Mouse (Mus musculus): ENCODE measurements around the gene Rgs9. TPM values are rescaled to one million over a fixed set of nuclear protein-coding genes. Genes with fewer than 3 reads are reported as not detected.

Gene Rgs9
- polyA plus RNA-seq, 1 experiment, result 1.2 TPM

GRCm38 (mm10) chr11:109217827-109218536 is 79.9 kb downstream of the Rgs9 start:
- Histone ChIP-seq H3K36me3 (ENCODE audit: control insufficient read depth, insufficient read depth, low read length) (no peaks in the 10 kb centered on the region), H3K27ac (ENCODE audit: control insufficient read depth, insufficient read depth, low read length) (no peak overlapping the region), H3K27me3 (ENCODE audit: control insufficient read depth, insufficient read depth, low read length) (no peaks in the 10 kb centered on the region), H3K4me1 (replicated peaks; ENCODE audit: control insufficient read depth, insufficient read depth, low read length) (no peaks in the 10 kb centered on the region; the same call in 1 of the 2 replicates), H3K4me3 (ENCODE audit: control insufficient read depth, insufficient read depth, low read length) (no peak overlapping the region)
- no peak for DNase-seq
- TF ChIP-seq CTCF (IDR thresholded peaks at IDR 0.05; ENCODE audit: borderline replicate concordance, control insufficient read depth, extremely low read depth, insufficient read depth, low read length, poor library complexity) (no peak), POLR2A (IDR thresholded peaks at IDR 0.05; ENCODE audit: control insufficient read depth, extremely low read depth, insufficient read depth, low read length, poor library complexity) (no peak)
- WGBS, result 81% methylated on average over 12 of the region's 12 CpGs

DNA sequence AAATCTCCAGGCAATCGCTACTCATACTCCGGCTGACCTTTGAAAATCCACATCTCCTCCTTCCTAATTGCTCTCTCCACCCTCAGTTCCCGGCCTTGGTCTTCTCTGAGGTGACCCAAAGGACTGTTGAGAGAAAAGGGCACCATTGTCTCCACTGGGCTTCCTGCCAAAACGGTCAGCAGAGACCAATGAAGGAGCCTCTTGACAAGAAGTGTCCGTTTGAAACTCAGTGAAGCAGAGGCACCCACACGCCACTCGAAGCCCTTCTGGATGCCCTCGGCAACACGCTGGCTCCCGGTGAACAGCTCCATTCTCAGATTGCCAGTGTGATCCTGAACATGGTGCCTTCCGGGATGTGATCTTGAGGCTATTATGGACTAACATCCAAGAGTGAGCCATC is 87.2 kb downstream of the Rgs9 start:
- Histone ChIP-seq H3K27me3 (ENCODE audit: control insufficient read depth, insufficient read depth, low read length) (no peaks in the 10 kb centered on the region), H3K4me1 (replicated peaks; ENCODE audit: control insufficient read depth, insufficient read depth, low read length) (no peaks in the 10 kb centered on the region), H3K36me3 (ENCODE audit: control insufficient read depth, insufficient read depth, low read length) (no peaks in the 10 kb centered on the region), H3K27ac (ENCODE audit: control insufficient read depth, insufficient read depth, low read length) (no peak overlapping the region), H3K4me3 (ENCODE audit: control insufficient read depth, insufficient read depth, low read length) (no peak overlapping the region)
- 79% methylated on average over 11 of the region's 11 CpGs for WGBS
- DNase-seq, result no peak
- no peak for TF ChIP-seq CTCF (IDR thresholded peaks at IDR 0.05; ENCODE audit: borderline replicate concordance, control insufficient read depth, extremely low read depth, insufficient read depth, low read length, poor library complexity)
- no peak for TF ChIP-seq POLR2A (IDR thresholded peaks at IDR 0.05; ENCODE audit: control insufficient read depth, extremely low read depth, insufficient read depth, low read length, poor library complexity)

DNA sequence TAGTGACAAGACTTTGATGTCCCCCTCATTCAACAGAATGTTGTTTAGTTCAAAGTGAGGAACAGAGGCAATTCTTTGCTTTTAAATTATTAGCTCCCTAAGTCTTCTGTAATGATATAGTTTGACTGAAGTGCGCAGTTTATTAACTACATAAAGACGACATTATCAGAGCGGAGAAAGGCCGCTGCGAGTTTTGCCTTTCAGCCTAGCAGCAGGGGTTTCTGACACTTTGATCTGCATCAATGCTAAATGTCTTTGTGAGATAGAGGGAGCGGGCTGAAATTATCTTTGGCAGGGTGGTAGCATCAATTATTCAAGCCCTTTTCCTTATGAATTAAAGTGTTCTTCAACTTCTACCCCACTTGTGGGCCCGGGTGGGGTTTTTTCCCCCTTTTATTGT is 87.6 kb downstream of the Rgs9 start:
- TF ChIP-seq CTCF (IDR thresholded peaks at IDR 0.05; ENCODE audit: borderline replicate concordance, control insufficient read depth, extremely low read depth, insufficient read depth, low read length, poor library complexity) (no peak), POLR2A (IDR thresholded peaks at IDR 0.05; ENCODE audit: control insufficient read depth, extremely low read depth, insufficient read depth, low read length, poor library complexity) (no peak)
- H3K27me3 ChIP-seq (ENCODE audit: control insufficient read depth, insufficient read depth, low read length), result no peaks in the 10 kb centered on the region
- no peak overlapping the region for H3K4me3 ChIP-seq (ENCODE audit: control insufficient read depth, insufficient read depth, low read length)
- H3K36me3 ChIP-seq (ENCODE audit: control insufficient read depth, insufficient read depth, low read length), result no peaks in the 10 kb centered on the region
- no peaks in the 10 kb centered on the region for H3K4me1 ChIP-seq (replicated peaks; ENCODE audit: control insufficient read depth, insufficient read depth, low read length)
- DNase-seq, result no peak
- WGBS, result 87% methylated on average over 7 of the region's 7 CpGs
- H3K27ac ChIP-seq (ENCODE audit: control insufficient read depth, insufficient read depth, low read length), result no peak overlapping the region

- TF ChIP-seq POLR2A (IDR thresholded peaks at IDR 0.05; ENCODE audit: control insufficient read depth, extremely low read depth, insufficient read depth, low read length, poor library complexity), result no peak
- no peak for TF ChIP-seq CTCF (IDR thresholded peaks at IDR 0.05; ENCODE audit: borderline replicate concordance, control insufficient read depth, extremely low read depth, insufficient read depth, low read length, poor library complexity)
- 75% methylated on average over 13 of the region's 13 CpGs for WGBS
- H3K4me1 ChIP-seq (replicated peaks; ENCODE audit: control insufficient read depth, insufficient read depth, low read length), result no peaks in the 10 kb centered on the region
These were observed 91.2 kb downstream of the Rgs9 start for GRCm38 (mm10) chr11:109206732-109207131.

GRCm38 (mm10) chr11:109206028-109206427 is 91.9 kb downstream of the Rgs9 start:
- no peaks in the 10 kb centered on the region for H3K36me3 ChIP-seq (ENCODE audit: control insufficient read depth, insufficient read depth, low read length)
- no peak overlapping the region for H3K27ac ChIP-seq (ENCODE audit: control insufficient read depth, insufficient read depth, low read length)
- H3K4me3 ChIP-seq (ENCODE audit: control insufficient read depth, insufficient read depth, low read length), result no peak overlapping the region
- H3K27me3 ChIP-seq (ENCODE audit: control insufficient read depth, insufficient read depth, low read length), result no peaks in the 10 kb centered on the region
- 85% methylated on average over 1 of the region's 1 CpGs for WGBS
- no peaks in the 10 kb centered on the region for H3K4me1 ChIP-seq (replicated peaks; ENCODE audit: control insufficient read depth, insufficient read depth, low read length)
- TF ChIP-seq CTCF (IDR thresholded peaks at IDR 0.05; ENCODE audit: borderline replicate concordance, control insufficient read depth, extremely low read depth, insufficient read depth, low read length, poor library complexity) (no peak), POLR2A (IDR thresholded peaks at IDR 0.05; ENCODE audit: control insufficient read depth, extremely low read depth, insufficient read depth, low read length, poor library complexity) (no peak)
- no peak for DNase-seq

More at GRCm38 (mm10) chr11:109206732-109207131, 91.2 kb downstream of the Rgs9 start:
- Histone ChIP-seq H3K27ac (ENCODE audit: control insufficient read depth, insufficient read depth, low read length) (no peak overlapping the region), H3K27me3 (ENCODE audit: control insufficient read depth, insufficient read depth, low read length) (no peaks in the 10 kb centered on the region), H3K36me3 (ENCODE audit: control insufficient read depth, insufficient read depth, low read length) (no peaks in the 10 kb centered on the region), H3K4me3 (ENCODE audit: control insufficient read depth, insufficient read depth, low read length) (no peak overlapping the region)
- DNase-seq, result no peak

DNA sequence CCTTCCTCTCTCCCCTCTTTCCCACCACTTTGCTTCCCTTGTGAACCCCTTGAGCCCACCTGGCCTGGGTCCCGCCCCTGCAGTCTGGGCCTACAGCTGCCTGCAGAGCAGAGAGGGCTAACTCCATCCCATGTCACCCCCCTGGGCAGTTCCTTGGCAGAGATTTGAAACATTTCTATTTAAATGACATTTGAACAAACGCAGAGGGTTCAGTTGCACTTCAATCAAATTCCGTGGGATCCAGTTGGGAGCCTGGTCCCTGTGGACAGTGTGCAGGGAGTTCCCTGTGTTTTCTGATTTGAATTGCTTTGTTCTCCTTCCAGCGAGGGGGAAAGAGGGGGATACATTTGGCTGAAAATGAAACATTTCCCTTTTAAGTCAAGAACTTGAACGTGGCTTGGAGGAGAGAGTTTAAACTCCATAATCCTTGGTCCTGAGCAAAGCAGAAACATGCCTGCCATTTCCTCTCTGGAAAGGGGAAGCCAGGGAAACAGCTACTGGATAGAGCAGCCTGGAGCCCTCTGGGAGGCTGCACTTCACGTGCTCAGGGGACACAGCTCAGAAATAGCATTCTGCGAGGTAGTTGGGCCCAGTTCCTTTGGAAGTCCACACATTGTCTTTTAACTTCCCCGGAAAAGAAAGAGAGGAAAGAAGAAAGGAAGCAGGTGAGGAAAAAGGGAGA is 98.2 kb downstream of the Rgs9 start:
- TF ChIP-seq CTCF (IDR thresholded peaks at IDR 0.05; ENCODE audit: borderline replicate concordance, control insufficient read depth, extremely low read depth, insufficient read depth, low read length, poor library complexity) (no peak), POLR2A (IDR thresholded peaks at IDR 0.05; ENCODE audit: control insufficient read depth, extremely low read depth, insufficient read depth, low read length, poor library complexity) (no peak)
- Histone ChIP-seq H3K36me3 (ENCODE audit: control insufficient read depth, insufficient read depth, low read length) (no peaks in the 10 kb centered on the region), H3K27ac (ENCODE audit: control insufficient read depth, insufficient read depth, low read length) (no peak overlapping the region), H3K27me3 (ENCODE audit: control insufficient read depth, insufficient read depth, low read length) (no peaks in the 10 kb centered on the region), H3K4me3 (ENCODE audit: control insufficient read depth, insufficient read depth, low read length) (no peak overlapping the region), H3K4me1 (replicated peaks; ENCODE audit: control insufficient read depth, insufficient read depth, low read length) (no peaks in the 10 kb centered on the region)
- no peak for DNase-seq
- WGBS, result 58% methylated on average over 8 of the region's 8 CpGs

Data from thymus, adult 2 months (tissue).